Mouse (Mus musculus) liver, postnatal 0 days (tissue): ENCODE results near the gene Blm.

Experiments used
- CTCF ChIP-seq: sonication (generic); IDR thresholded peaks from 2 replicates; pipeline ENCODE4 v1.5.1; 2016; ENCODE audit warnings: antibody characterized with exemption, low read depth
- EP300 ChIP-seq: IDR thresholded peaks from 2 replicates; pipeline ENCODE4 v1.6.1; 2016; ENCODE audit warnings: antibody characterized with exemption, low read depth, mild to moderate bottlenecking

DNA sequence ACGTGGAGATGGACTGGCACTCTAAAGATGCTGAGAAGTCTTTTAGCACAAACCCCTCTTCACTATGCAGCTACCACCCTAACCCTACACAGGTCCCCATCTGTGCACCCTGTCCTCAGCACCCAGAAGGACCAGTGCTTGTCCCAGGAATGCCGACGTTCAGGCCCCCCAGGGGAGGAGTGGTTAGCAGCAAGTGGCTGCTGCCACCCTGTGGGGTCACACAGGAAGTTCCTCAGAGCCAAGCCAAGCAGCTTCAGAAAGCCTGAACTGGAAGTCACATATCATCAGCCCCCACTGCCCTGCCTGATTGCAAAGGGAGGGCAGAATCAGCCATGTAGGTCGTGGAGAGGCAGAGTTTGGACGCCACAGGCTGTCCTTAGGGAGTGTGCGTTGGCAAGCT lies 45.4 kb upstream of the Blm start:
- TF ChIP-seq EP300, result no peak
- peak; percentile 84 for TF ChIP-seq CTCF
